Mouse (Mus musculus): ENCODE measurements around the gene Sim2. TPM values are rescaled to one million over a fixed set of nuclear protein-coding genes. Genes with fewer than 3 reads are reported as not detected.

Sim2 gene
- total RNA-seq (2021) = under 1 TPM in 1 of 2 experiments, not detected in 1; 0.41 TPM

DNA sequence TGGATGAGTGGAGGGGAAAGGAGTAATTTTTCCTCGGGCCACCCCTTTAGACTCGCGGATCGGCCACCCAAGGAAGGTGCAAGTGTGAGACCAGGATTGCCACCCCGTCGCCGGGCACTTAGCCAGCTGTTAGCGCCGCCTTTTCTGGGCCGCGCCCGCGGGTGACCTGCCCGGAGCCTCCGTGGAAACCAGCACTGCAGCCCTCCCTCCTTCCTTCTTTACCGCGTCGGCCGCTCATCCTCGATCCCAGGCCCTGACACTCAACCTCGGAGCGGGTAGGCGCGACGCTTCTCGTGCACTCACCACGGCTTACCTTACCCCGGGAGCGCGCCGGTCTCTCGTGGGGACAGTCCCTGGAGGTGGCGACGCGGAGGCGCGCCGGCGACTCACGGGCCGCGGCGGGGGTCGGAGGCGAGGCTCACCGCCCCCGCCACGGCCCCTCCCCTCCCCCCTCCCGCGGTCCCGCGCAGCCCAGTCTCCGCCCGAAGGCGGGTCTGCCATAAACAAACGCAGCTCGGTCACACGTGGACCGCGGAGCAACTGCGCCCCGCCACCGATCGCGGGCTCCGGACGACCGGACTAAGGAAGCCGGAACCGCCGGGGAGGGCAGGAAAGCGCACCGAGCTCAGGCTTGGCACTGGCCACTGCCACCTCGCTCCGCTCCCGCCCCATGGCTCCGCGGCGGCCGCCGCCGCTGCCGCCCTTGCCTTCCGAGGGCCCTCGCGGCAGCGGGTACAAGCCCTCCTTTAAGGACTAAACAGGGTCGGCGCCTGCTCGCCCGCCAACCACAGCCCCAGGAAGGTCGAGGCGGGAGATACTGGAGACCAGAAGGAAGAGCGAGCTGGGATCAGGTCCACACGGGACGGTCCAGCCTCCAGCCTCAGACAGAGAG, at the start of gene Sim2:
Sim2 (plus strand) TSS at position 221 of the 892 bp plus-strand sequence.
- DNase-seq (ENCODE audit: extremely low spot score in 1 of 2, low spot score in 2 of 2) = no peak
- intact Hi-C loops (cut with DNase I) = loop anchor here (10.0 kb wide), 1 partner anchor 170 kb away; no protein-coding TSS in a partner anchor

GRCm38 (mm10) chr16:94037280-94037679, 47.5 kb upstream of the Sim2 start:
- intact Hi-C loops (cut with DNase I) = no loop called here
- no peak for DNase-seq (ENCODE audit: extremely low spot score in 1 of 2, low spot score in 2 of 2)

DNA sequence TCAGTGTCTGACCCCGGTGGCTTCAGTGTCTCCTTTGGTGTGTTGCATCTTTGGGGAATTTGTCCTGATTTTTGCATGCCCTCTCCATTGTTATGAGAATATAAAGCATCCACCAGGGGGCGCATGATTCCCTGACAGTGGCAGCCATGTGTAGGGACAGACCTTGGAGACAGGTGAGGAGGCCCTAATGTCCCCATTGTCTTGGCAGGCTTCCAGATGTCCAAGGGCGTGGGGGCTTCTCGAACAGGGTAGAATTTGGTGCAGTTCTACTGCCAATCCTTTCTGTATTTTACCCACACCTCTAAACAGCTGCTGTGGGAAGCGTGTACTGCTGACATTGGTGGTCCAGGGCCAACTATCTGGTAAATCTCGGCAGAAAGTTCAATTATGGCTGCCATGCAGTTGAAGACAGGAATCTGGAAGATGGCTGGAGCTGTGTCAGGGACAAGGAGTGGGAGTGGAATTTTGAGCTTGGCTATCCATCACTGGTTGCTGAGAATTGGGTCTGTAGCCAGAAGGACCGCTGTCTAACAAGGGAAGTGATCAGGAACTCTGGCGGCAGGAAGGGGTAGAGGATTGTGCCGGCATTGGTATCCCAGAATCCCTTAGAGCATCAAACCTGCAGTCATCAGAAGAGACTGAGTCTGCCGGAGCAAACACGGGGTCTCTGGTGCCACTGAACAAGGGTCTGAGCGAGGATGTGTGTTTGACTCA, 46.3 kb upstream of the Sim2 start:
- DNase-seq (ENCODE audit: extremely low spot score in 1 of 2, low spot score in 2 of 2) = peak; percentile 24 to 60
- intact Hi-C loops (cut with DNase I) = loop anchor here (2.0 kb wide), 1 partner anchor 220 kb away; no protein-coding TSS in a partner anchor

DNA sequence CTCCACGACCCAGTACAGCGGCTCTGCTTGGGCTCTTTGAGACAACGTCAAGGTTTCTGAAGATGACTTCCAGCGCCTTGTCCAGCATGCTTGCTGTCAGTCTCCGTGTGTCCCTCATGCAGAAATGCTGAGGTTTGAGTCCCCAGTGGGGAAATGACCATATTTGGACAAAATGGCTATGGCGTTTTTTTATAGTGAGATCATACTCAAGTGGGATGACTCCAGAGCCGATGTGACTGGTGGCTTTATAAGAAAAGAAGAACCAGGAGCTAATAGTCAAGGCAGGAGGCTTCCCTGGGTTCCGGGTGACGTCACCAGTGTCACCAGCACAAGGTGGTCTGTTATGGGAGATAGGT, 45.8 kb upstream of the Sim2 start:
- intact Hi-C loops (cut with DNase I) = loop anchor here (2.0 kb wide), 1 partner anchor 220 kb away; no protein-coding TSS in a partner anchor
- no peak for DNase-seq (ENCODE audit: extremely low spot score in 1 of 2, low spot score in 2 of 2)

- intact Hi-C loops (cut with DNase I) = no loop called here
- no peak for DNase-seq (ENCODE audit: extremely low spot score in 1 of 2, low spot score in 2 of 2)
Measured at GRCm38 (mm10) chr16:94040485-94040884, 44.2 kb upstream of the Sim2 start.

GRCm38 (mm10) chr16:94041065-94041712, 43.5 kb upstream of the Sim2 start:
- no peak for DNase-seq (ENCODE audit: extremely low spot score in 1 of 2, low spot score in 2 of 2)
- intact Hi-C loops (cut with DNase I) = no loop called here

GRCm38 (mm10) chr16:94043797-94044196, 40.9 kb upstream of the Sim2 start:
- intact Hi-C loops (cut with DNase I) = no loop called here
- no peak for DNase-seq (ENCODE audit: extremely low spot score in 1 of 2, low spot score in 2 of 2)

DNA sequence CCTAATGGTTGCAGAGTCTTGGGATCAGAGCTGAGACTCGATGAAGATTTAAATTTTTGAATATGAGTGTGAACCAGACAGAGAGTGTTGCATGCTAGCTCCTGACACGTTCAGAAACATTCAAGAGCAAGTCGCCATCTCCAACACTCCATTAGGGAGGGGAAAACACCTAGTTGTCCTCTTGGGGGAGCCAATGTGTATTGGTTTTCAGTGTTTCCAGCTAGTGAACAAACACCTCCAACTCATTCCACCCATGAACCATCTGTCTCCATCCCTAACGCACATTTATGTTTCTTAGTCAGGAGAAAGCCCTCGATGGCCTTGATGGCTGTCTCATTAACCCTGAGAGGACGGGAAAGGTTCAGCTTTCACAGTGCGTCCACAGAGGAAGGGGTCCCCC, 39.7 kb upstream of the Sim2 start:
- intact Hi-C loops (cut with DNase I) = no loop called here

GRCm38 (mm10) chr16:94050368-94050767, 34.4 kb upstream of the Sim2 start:
- DNase-seq (ENCODE audit: extremely low spot score in 1 of 2, low spot score in 2 of 2) = no peak
- intact Hi-C loops (cut with DNase I) = no loop called here

More for the DNA sequence above, 39.7 kb upstream of the Sim2 start:
- no peak for DNase-seq (ENCODE audit: extremely low spot score in 1 of 2, low spot score in 2 of 2)

DNA sequence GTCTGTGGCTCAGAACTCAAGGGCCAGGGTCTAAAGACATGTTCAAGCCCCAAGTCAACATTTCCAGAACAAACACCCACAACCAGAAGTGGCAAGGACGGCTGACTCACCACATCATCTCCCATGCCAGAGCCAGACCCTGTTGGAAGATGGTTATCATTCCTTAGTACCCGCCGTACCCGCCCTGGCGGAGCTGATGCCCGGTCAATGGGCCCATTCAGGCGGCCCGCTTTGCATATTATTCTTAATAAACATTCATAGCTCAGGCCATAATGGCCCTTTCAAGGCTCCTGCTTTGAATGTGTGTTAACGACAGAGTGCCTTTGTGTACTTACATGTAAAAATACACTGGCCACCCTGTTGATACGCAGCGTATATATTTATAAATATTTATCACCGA, 29.6 kb upstream of the Sim2 start:
- no peak for DNase-seq (ENCODE audit: extremely low spot score in 1 of 2, low spot score in 2 of 2)
- intact Hi-C loops (cut with DNase I) = no loop called here

DNA sequence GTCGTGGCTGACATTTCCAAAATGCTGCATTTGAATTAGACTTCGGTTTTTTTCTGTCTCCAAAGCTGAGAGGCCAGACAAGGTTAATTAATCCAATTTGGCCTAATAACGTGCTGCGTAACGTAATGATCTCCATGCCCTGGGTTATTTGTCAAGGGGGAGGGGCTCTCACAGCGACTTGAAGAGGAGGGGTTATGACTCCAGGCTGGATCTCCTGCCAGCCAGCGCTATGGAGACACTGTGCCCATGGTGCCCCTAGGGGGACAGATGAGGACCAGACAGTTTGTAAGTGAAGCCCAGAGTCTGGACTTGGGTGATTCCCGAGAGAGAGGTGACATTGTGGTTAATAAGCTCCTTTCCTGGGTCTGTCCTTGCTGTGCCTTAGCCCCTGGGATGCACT, 29.2 kb upstream of the Sim2 start:
- intact Hi-C loops (cut with DNase I) = no loop called here

DNA sequence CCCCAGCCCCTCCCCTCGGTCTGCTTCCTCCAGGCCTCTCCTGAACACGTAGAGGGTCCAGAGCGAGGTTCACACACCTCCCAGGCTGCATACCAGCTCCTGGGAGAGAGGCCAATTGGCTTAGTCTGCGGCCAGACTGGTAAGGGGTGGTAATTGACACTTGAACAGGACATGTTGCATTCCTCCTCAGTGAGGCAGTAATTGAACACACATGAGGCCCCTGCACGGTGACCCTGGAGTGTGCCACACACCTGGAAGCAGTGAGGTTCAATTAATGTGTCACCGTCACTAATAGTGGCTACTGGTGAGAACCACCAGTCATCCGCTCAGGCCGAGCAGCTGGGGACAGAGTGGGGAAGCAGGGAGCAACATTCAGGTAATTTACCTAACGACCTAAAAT, 24.9 kb upstream of the Sim2 start:
- DNase-seq (ENCODE audit: extremely low spot score in 1 of 2, low spot score in 2 of 2) = no peak
- intact Hi-C loops (cut with DNase I) = no loop called here

More for the DNA sequence above, 29.2 kb upstream of the Sim2 start:
- no peak for DNase-seq (ENCODE audit: extremely low spot score in 1 of 2, low spot score in 2 of 2)

GRCm38 (mm10) chr16:94064211-94064610, 20.5 kb upstream of the Sim2 start:
- DNase-seq (ENCODE audit: extremely low spot score in 1 of 2, low spot score in 2 of 2) = no peak
- intact Hi-C loops (cut with DNase I) = no loop called here

DNA sequence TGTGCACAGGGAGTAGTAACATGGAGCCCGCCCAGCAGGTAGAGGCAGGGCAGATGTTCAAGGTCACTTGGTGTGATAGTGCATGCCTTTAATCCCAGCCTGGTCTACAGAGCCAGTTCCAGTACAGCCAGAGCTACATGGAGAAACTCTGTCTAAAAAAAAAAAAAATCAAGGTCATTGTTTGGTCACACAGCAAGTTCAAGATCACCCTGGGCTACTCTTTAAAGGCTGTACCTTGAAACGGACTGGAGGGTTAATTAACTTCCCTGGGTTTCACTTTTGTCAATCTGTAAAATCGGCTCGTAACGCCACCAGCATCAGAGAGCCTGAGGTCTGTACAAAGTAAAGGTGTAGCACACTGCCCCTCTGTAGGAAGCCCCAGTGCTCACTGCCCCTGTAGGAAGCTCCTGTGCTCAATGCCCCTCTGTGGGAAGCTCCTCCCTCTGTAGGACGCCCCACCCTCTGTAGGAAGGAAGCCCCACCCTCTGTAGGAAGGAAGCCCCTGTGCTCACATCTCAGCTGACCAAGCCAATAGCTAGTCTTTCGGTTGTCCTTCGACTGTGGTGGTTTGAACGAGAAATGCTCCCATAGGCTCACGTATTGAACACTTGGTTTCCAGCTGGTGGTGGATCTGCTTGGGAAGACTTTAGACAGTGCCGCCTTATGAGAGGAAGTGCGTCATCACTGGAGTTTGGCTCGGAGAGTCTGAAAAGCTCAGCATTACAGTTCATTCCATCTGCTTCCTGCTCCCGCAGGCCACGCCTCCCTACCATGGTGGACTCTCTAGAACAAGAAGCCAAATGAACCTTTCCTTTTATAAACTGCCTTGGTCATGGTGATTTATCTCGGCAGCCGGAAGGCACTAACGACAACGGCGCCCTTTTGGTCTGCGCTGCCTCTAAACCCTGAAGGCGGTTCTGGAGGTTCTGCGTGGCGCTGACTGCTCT, 18.7 kb upstream of the Sim2 start:
- no peak for DNase-seq (ENCODE audit: extremely low spot score in 1 of 2, low spot score in 2 of 2)
- intact Hi-C loops (cut with DNase I) = no loop called here

DNA sequence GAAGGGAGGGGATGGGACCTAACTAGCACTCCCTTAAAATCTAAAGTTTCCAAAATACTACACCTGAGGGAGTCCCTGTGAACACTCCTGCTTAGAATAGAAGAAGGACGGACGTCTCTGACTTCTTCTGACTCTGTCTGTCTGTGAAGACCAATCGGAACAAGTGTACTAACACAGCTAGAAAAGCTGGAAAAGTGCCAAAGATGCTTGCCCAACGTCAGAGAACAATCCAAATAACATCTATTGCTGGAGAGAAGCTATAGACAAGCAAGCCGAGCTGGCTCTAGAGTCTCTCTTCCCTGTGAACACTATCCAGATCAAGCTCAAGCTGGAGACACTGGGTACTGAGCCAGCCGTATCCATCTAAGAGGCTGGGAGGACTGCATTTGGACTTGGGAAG, 18.0 kb upstream of the Sim2 start:
- intact Hi-C loops (cut with DNase I) = no loop called here
- DNase-seq (ENCODE audit: extremely low spot score in 1 of 2, low spot score in 2 of 2) = no peak

- intact Hi-C loops (cut with DNase I) = no loop called here
- no peak for DNase-seq (ENCODE audit: extremely low spot score in 1 of 2, low spot score in 2 of 2)
Measured at GRCm38 (mm10) chr16:94067280-94067679, 17.5 kb upstream of the Sim2 start.

DNA sequence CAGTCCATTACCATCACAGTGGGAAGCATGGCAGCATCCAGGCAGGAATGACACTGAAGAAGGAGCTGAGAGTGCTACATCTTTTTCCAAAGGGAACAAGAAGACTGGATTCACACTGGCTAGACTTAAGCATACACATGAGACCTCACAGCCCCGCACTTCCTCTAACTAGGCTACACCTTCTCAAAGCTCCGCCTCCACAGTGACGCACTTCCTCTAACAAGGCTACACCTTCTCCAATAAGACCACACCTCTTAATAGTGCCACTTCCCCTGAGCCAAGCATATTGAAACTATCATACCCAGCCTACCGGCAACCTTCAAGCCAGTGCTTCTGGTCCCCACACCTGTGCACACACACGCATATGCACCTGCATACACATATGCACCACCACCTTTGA, 15.7 kb upstream of the Sim2 start:
- intact Hi-C loops (cut with DNase I) = no loop called here
- DNase-seq (ENCODE audit: extremely low spot score in 1 of 2, low spot score in 2 of 2) = no peak

DNA sequence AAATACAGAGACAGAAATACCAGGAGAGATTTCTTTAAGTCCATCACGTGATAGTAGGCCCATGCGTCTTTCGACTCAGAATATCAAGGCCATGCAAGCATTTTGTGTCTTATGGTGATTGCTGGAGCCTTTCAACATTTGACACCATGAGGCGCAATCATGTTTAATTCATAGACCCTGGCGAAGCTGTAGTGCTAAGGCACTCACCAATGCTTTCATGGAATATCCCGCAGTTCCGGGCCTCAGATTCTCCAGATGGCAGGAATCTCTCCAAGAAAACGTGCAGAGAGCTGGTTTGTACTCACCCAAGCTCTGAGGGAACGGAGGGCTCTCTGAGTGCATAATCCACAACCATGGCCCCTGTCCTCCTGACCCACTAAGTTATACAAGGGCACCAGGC, 13.8 kb upstream of the Sim2 start:
- DNase-seq (ENCODE audit: extremely low spot score in 1 of 2, low spot score in 2 of 2) = no peak
- intact Hi-C loops (cut with DNase I) = no loop called here

DNA sequence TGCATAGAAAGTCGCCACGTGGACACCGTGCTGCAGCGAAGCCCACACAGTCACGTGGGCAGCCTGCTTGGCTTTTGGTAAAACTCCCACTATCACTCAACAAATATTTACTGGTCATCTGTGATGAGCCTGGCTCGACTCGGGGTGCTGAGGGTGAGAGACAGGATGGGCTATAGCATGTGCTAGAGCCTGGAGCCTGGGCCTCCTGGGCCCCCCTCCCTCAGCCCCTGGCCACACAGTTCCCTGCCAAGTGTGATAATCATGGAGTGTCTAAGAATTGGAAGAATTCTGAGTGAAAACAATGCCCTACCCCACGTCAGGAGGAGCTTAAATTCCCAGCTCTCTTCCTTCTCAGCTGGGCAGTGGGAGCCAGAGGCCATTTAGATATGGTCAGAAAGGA, 13.3 kb upstream of the Sim2 start:
- DNase-seq (ENCODE audit: extremely low spot score in 1 of 2, low spot score in 2 of 2) = no peak
- intact Hi-C loops (cut with DNase I) = no loop called here
